Mouse (Mus musculus): ENCODE data around the gene Hyal5.

The Hyal5 gene

DNA sequence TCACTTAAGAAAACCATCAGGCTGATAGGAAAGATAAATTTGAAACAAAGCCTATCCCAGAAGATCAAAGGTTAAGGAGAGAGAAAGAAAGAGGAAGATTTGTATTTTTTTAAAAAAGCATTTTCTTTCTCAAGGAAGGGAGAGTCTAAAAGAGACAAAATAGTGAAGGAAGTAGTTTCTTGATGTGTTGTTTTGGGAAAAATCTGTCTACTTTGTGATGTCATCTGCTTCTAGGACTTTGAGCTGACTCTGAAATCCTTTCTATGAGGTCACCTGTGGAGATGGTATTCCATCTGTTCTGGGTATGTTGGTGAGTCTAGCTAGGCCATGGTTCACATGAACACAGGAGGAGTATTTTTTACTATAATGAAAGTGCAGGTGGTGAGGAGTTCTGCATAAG lies at the start of gene Hyal5:
TSS of gene Hyal5 (plus strand) at position 301 of the 400 bp plus-strand sequence.
- no peak for DNase-seq (ENCODE audit: low spot score in 2 of 2)

DNA sequence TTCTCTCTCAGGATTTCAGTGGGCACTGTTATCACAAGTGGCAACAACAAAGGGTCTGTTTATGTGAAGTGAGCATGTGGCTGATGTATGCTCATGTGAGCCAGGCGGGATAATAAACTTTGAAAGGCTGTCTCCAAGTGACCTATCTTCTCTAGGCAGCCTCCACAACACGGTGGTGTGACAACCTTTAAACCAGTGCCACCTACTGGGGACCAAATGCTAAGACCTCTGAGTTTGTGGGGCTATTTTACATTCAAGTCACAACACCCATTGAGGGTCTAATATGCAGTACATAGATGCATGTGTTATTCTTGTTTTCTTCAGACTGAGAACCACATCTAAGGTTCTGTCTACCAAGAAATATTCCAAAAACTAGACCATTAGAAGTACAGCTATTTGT lies 35.7 kb upstream of the Hyal5 start:
- no peak for DNase-seq (ENCODE audit: low spot score in 2 of 2)

DNA sequence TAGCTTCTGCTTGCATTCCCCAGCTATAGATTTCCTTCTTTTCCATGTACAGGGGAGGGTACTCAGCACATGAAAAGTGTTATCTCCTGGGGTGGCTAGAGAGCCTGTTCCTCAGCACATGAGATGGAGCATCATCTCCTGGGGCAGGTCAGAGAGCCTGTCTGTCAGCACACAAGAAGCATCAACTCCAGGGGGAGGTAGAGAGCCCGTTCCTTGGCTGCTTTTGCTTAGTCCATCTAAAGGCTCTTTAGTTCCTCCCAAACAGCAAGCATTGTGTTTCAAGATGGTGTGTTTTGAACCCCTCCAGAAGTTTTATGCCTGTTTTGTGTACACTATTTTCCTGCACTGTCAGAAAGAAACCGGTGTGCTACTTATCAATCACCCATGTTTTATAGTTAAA lies 2.5 kb downstream of the Hyal5 start:
- no peak for DNase-seq (ENCODE audit: low spot score in 2 of 2)

DNA sequence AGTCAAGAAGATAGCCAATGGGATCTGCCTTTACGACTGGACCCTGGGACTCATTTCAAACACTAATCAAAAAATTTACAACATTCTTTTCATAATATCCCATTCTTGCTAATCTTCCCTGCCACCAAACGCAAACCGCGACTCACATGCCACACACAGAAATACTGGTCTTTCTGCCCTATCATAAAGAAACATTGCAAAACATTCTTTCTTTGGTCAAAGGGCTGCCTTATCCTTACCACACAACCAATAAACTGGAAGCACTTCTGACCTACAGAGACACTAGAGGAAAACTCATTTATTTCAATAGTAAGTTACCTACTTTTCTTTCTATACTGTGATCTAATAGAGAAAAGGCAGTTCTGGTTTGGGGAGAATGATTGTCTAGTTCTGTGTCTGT lies 5.9 kb downstream of the Hyal5 start:
- no peak for DNase-seq (ENCODE audit: low spot score in 2 of 2)

DNA sequence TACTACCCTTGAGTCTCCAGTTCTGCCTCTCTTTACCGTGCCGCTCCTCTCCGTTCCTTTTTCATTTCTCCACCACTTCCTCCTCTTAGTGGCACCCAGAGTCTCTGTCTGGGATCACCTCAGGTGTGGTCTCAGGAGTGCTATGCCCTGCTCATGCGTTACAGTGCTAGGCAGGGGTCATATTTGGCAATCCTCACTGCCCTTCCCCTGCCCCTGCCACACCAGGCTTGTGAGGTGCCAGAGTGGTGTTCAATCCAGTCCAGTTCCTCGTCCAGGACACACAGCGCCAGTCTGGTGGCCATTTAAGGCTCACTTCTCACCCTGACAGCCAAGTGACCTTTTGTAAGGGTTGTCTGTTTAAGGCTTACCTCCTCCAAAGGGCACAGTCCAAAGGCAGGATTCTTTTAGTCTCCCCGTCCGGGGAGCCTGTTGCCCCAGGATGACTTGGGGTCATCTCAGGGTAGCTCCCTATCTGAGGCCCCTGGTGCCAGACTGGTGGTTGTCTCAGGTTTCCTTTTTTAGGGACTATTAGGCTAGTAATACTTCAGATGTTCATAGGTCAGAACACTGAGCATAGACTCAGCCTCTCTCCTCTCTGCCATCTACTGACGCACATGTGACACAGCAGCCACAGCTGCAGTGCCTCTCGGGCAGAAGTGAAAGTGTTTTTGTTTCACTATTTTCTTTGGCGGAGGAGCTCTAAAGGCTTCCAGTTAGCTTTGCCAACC lies 36.5 kb downstream of the Hyal5 start:
- no peak for DNase-seq (ENCODE audit: low spot score in 2 of 2)

DNA sequence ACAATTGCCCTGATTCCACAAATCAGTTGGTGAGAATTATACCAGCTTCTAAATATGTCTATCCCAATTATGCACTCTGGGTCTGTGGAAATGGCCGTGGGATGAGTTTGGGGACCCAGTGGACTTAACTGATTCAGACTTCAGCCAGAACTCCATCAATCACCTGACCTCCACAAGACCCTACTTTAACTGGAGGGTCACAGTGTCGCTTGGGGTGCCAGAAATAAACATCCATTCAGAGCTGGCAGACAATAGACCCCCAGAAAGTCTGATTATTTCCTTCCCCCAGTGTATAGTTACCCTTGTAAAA lies 37.0 kb downstream of the Hyal5 start:
- no peak for DNase-seq (ENCODE audit: low spot score in 2 of 2)

DNA sequence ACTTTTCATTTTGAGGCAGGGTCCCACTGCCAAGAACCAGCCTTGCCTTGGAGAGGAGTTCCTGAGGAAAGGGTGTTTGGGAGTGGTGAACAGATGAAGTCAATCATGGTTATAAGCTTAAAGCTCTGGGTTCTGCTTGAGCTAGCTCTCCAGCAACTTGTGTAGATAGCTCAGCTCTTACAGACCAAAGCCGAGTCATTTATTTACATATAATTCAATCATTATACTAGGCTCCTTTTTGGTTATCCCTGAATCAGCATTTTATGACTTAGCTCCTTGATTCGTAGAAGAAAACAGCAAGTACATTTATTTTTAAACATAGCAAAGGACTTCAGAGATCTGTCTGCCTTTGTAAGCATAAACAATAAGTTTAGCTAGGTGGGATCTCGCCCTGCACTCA lies 47.3 kb downstream of the Hyal5 start:
- DNase-seq (ENCODE audit: low spot score in 2 of 2), result no peak

DNA sequence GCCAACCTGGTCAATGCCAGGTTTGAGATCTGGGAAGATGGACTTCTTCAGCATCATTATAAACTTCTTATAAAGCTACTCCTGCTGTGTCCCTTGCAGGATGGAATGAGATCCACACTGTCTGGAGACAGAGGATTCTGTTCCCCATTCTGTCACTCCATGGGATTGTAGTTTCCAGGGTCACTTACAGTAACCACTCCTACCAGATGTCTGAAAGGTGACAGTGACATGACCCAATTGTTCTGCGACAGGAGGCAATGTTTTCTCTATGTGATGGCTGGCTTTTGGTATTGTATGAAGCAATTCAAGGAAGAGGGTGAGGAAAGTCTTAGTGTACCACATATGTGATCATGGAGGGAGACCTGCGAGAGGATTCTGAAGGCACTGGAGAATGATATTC lies 50.0 kb downstream of the Hyal5 start:
- DNase-seq (ENCODE audit: low spot score in 2 of 2), result no peak

DNA sequence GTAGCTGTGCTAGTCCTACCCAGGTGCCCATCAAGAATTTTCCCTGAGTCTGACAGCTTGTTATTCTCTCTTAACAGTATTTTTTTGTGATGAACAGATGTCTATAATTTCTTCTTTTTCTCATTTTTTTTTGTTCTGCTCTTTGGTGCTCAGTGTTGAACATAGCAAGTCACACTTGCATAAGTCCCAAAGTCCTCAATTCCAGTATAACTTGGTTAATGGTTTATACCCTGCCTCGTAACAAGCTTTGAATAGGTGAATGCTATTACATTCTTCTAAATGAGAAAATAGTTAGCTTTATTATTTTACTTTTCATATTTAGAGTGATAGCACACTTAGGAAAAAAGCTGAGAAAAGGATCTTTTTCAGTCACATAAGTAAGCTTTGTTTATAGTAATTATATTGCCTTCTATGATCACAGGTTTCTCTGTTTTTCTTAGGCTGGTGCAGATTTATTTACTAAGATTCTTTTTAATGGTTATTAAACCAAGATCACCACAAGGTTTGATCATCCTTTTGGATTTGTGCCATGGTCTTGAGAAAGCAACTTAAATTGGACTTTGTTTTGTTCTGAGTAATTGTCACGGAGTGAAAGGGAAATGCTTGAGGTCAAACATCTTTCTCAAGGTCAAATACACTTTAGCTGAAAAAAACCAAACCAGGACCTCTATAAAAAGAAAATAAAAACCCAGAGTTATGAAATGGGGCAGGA lies 52.4 kb downstream of the Hyal5 start:
- DNase-seq (ENCODE audit: low spot score in 2 of 2), result no peak

DNA sequence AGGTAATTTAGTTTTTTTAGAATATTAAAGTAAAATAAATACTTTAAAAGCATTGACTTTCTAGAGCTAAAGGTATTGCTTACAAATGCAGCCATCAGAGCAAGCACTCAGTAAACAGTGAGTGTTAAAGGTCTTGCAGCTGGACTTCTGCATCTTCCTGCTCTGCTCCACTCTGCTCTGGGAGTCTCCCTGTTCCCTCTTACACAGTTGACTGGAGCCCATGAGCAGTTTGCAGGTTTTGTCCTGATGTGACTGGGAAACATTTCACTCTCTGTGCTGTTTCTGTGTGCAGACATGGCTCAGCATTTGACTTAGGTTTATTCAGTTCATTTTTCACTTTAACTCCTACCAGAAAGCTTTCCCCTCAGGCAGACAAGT lies 52.9 kb downstream of the Hyal5 start:
- DNase-seq (ENCODE audit: low spot score in 2 of 2), result no peak

DNA sequence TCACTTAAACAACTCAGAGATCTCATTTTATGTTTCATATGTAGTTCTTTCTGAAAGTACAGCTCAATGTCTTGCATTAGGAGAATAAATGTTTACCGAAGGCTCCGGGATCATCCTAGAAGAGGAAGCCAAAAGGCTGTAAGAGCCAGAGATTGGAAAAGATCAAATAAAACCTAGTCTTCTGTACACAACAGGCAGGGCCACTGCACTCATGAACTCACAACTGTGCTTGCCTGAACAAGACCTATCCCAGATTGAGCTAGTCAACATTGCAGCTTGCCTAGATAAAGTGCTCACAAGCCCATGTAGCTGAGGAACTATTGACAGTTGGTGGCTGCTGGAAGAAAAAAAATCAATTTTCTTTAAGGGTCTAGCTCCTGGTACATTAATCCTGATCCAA lies 55.8 kb downstream of the Hyal5 start:
- no peak for DNase-seq (ENCODE audit: low spot score in 2 of 2)

DNA sequence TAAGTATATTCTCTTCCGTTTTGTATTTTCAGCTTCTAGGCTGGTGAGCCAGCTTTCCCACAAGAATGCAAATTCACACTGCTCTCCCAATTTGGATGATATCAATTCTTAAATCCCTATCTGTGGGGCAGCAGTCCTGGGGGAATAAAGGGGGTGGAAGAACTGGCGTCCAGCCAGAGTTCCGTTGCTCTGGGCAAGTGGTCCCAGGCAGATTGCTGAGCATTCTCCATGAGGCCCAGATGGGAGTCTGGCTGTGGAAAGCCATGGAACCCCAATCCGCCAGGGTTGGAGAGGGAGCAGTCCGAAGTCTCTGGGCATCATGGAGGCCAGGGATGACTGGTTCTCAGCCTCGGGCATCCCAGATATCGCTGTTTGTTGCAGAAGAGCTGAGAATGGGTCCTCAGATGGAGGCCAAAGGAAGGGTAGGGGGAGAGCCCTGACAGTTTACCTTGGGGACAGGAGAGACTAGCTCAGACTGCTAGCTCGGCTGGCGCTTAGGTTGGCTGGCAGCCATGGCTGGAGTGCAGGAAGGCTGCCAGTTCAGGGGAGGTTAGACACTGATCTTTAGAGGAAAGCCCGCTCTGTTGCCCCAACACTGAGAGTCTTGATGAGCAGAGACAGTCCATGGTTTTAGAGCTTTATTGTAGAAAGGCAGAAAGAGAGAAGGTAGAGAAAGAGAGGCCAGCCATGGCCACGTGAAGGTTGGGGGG lies 67.4 kb downstream of the Hyal5 start:
- DNase-seq (ENCODE audit: low spot score in 2 of 2), result no peak
